Mouse (Mus musculus) kidney, postnatal 4 days (tissue): ENCODE data around the gene Gm20422.
"Not testable (repeated sequence)": the region's sequence is repeated elsewhere in the genome, so short reads cannot be mapped to it uniquely, and the experiment has no call there.

Source experiments
- DNase-seq, 2 experiments: peaks; one replicate each; pipeline ENCODE4 v3.0.0; 2021; ENCODE audit warnings: mixed read lengths in 2 of 2

Gene Gm20422

GRCm38 (mm10) chr8:69793666-69794065, 19.0 kb upstream of the Gm20422 start:
- no peak for DNase-seq

- peak; percentile 55 to 71 for DNase-seq
Observed at GRCm38 (mm10) chr8:69791415-69792068, 16.9 kb upstream of the Gm20422 start.

- DNase-seq: peak; percentile 90 to 94
Observed at GRCm38 (mm10) chr8:69790773-69791367, 16.2 kb upstream of the Gm20422 start, which contains the start of the genes Atp13a1 and Zfp866. TSS of gene Atp13a1 (plus strand) at chr8:69791163. TSS of gene Zfp866 (minus strand) at chr8:69791178.

GRCm38 (mm10) chr8:69790364-69790763, 15.7 kb upstream of the Gm20422 start:
- DNase-seq: no peak

- no peak for DNase-seq
Observed at GRCm38 (mm10) chr8:69789731-69790130, 15.0 kb upstream of the Gm20422 start.

GRCm38 (mm10) chr8:69789105-69789504, 14.4 kb upstream of the Gm20422 start:
- no peak for DNase-seq

- DNase-seq: no peak
Observed at GRCm38 (mm10) chr8:69777111-69777510, 2.4 kb upstream of the Gm20422 start.

GRCm38 (mm10) chr8:69775149-69775534, 456 bp upstream of the Gm20422 start:
- DNase-seq: no peak

- DNase-seq: no peak
Observed at GRCm38 (mm10) chr8:69772106-69772505, 2.6 kb downstream of the Gm20422 start.

- no peak for DNase-seq
Observed at GRCm38 (mm10) chr8:69771221-69771620, 3.5 kb downstream of the Gm20422 start.

- DNase-seq: no peak
Observed at GRCm38 (mm10) chr8:69761814-69762445, 12.8 kb downstream of the Gm20422 start.

GRCm38 (mm10) chr8:69758316-69758715, 16.4 kb downstream of the Gm20422 start:
- DNase-seq: no peak

GRCm38 (mm10) chr8:69752437-69752836, 22.2 kb downstream of the Gm20422 start:
- no peak for DNase-seq

- peak; percentile 97 to 98 for DNase-seq
Observed at GRCm38 (mm10) chr8:69749544-69750454, 24.9 kb downstream of the Gm20422 start, which contains the start of gene Zfp963. TSS of gene Zfp963 (minus strand) at chr8:69749970.

- peak in 1 of 2 experiments; percentile 17 for DNase-seq
Observed at GRCm38 (mm10) chr8:69741231-69741630, 33.5 kb downstream of the Gm20422 start.

- no peak for DNase-seq
Observed at GRCm38 (mm10) chr8:69740763-69741162, 33.9 kb downstream of the Gm20422 start.

- no peak for DNase-seq
Observed at GRCm38 (mm10) chr8:69735495-69735894, 39.2 kb downstream of the Gm20422 start.

GRCm38 (mm10) chr8:69717232-69717580, 57.5 kb downstream of the Gm20422 start:
- DNase-seq: no peak

GRCm38 (mm10) chr8:69716403-69717231, 58.1 kb downstream of the Gm20422 start:
- peak; percentile 95 to 97 for DNase-seq

GRCm38 (mm10) chr8:69715366-69715765, 59.3 kb downstream of the Gm20422 start:
- no peak for DNase-seq

- no peak for DNase-seq
Observed at GRCm38 (mm10) chr8:69713516-69713915, 61.2 kb downstream of the Gm20422 start.

- not testable (repeated sequence) for DNase-seq
Observed at GRCm38 (mm10) chr8:69710624-69711023, 64.1 kb downstream of the Gm20422 start, which contains the start of gene Zfp869. TSS of gene Zfp869 (minus strand) at chr8:69710724.
